Mouse (Mus musculus) kidney, postnatal 0 days (tissue): ENCODE results near the gene Pdgfd. TPM values are rescaled to one million over a fixed set of nuclear protein-coding genes. Genes with fewer than 3 reads are reported as not detected.

Source experiments
- ATAC-seq: fragments of 200-750 bp; cut with Nextera tagmentation; replicated peaks from 2 replicates; pipeline ENCODE4 v1.8.0; 2017; ENCODE audit warnings: low read depth, moderate number of reproducible peaks, moderate TSS enrichment, moderate library complexity; ENCODE audit not compliant: low FRiP score
- DNase-seq: peaks from one replicate; pipeline ENCODE4 v3.0.0-alpha.2; 2016; ENCODE audit warnings: low spot score
- H3K27ac ChIP-seq: fragments of 300-500 bp; sonication (generic); 2 replicates; pipeline ENCODE4 v1.5.1; 2014; ENCODE audit warnings: mild to moderate bottlenecking
- H3K27me3 ChIP-seq: fragments of 300-500 bp; sonication (generic); 2 replicates; pipeline ENCODE4 v1.6.1; 2014; ENCODE audit warnings: low read length, mixed read lengths; ENCODE audit not compliant: insufficient read depth
- H3K36me3 ChIP-seq: fragments of 300-500 bp; sonication (generic); 2 replicates; pipeline ENCODE4 v1.6.1; 2014; ENCODE audit warnings: low read length, mixed read lengths; ENCODE audit not compliant: insufficient read depth
- H3K4me1 ChIP-seq: fragments of 300-500 bp; sonication (generic); replicated peaks from 2 replicates; pipeline ENCODE4 v1.6.1; 2014; ENCODE audit warnings: antibody characterized with exemption, low read length, mixed read lengths; ENCODE audit not compliant: insufficient read depth
- H3K4me2 ChIP-seq: fragments of 300-500 bp; sonication (generic); 2 replicates; pipeline ENCODE4 v1.6.1; 2014; ENCODE audit warnings: mild to moderate bottlenecking, low read length, moderate library complexity, mixed read lengths
- H3K4me3 ChIP-seq: fragments of 300-500 bp; sonication (generic); replicated peaks from 2 replicates; pipeline ENCODE4 v1.5.1; 2014; ENCODE audit warnings: low read depth, low read length
- H3K9ac ChIP-seq: fragments of 300-500 bp; sonication (generic); 2 replicates; pipeline ENCODE4 v1.6.1; 2014; ENCODE audit warnings: low read depth, low read length
- H3K9me3 ChIP-seq: fragments of 300-500 bp; sonication (generic); replicated peaks from 2 replicates; pipeline ENCODE4 v1.6.1; 2016; ENCODE audit warnings: low read length, inconsistent platforms, mixed read lengths
- CTCF ChIP-seq: IDR thresholded peaks from 2 replicates; pipeline ENCODE4 v1.5.1; 2016; ENCODE audit warnings: antibody characterized with exemption, low read depth, mild to moderate bottlenecking, moderate library complexity
- WGBS: fragments of 180-500 bp; shearing (Covaris S2); extraction: QIAGEN DNeasy Blood & Tissue Kit; methylation state at CpG from one replicate; pipeline ENCODE4 v1.1.7; 2014; 5-methylcytosine and 5-hydroxymethylcytosine counted together
- polyA plus RNA-seq: library from polyadenylated mRNA; unstranded; fragments of >200 nt; fragmentation: Nextera tagmentation; extraction: Ambion mirVana; gene quantifications from 2 replicates; pipeline ENCODE4 v1.2.1, GENCODE M21; 2015

The Pdgfd gene
- polyA plus RNA-seq, 1 experiment from 2014 or later: 21.5 TPM

- no peak for ATAC-seq
- Histone ChIP-seq H3K36me3 (no peaks in the 10 kb centered on the region), H3K9me3 (no peaks in the 10 kb centered on the region), H3K9ac (no peak overlapping the region), H3K4me3 (no peak overlapping the region), H3K4me1 (no peaks in the 10 kb centered on the region), H3K27ac (no peak overlapping the region), H3K4me2 (no peak overlapping the region), H3K27me3 (no peaks in the 10 kb centered on the region)
- DNase-seq: no peak
- TF ChIP-seq CTCF: no peak
Measured at GRCm38 (mm10) chr9:6257072-6257471, 88.7 kb downstream of the Pdgfd start.

- no peak for DNase-seq
- no peaks in the 10 kb centered on the region for H3K27me3 ChIP-seq
- no peak overlapping the region for H3K27ac ChIP-seq
- WGBS: 80% methylated on average over 2 of the region's 2 CpGs
- H3K4me2 ChIP-seq: no peak overlapping the region
- no peak overlapping the region for H3K9ac ChIP-seq
- H3K36me3 ChIP-seq: no peaks in the 10 kb centered on the region
- H3K4me3 ChIP-seq: no peak overlapping the region
- H3K4me1 ChIP-seq: no peaks in the 10 kb centered on the region
- no peak for ATAC-seq
- no peak for TF ChIP-seq CTCF
- no peaks in the 10 kb centered on the region for H3K9me3 ChIP-seq
Measured at GRCm38 (mm10) chr9:6264820-6265219, 96.4 kb downstream of the Pdgfd start.

GRCm38 (mm10) chr9:6269796-6270280, 101.5 kb downstream of the Pdgfd start, which contains the start of gene Ddi1:
TSS of gene Ddi1 (minus strand) at chr9:6269846.
- Histone ChIP-seq H3K4me3 (no peak within 1 kb of the TSS), H3K36me3 (no peaks in the 10 kb centered on the region), H3K4me2 (no peak within 1 kb of the TSS), H3K9ac (no peak within 1 kb of the TSS), H3K27me3 (no peaks in the 10 kb centered on the region), H3K4me1 (no peaks in the 10 kb centered on the region), H3K9me3 (no peaks in the 10 kb centered on the region), H3K27ac (no peak within 1 kb of the TSS)
- ATAC-seq: no peak
- TF ChIP-seq CTCF: no peak
- peak; percentile 54 for DNase-seq
- WGBS: 86% methylated on average over 1 of the region's 1 CpGs

GRCm38 (mm10) chr9:6276395-6276794, 108.0 kb downstream of the Pdgfd start:
- Histone ChIP-seq H3K9ac (no peak overlapping the region), H3K4me3 (no peak overlapping the region), H3K9me3 (no peaks in the 10 kb centered on the region), H3K36me3 (no peaks in the 10 kb centered on the region), H3K27ac (no peak overlapping the region), H3K4me2 (no peak overlapping the region), H3K4me1 (no peaks in the 10 kb centered on the region), H3K27me3 (no peaks in the 10 kb centered on the region)
- DNase-seq (no peak), ATAC-seq (no peak)
- whole genome bisulfite sequencing: 58% methylated on average over 1 of the region's 1 CpGs
- no peak for TF ChIP-seq CTCF

GRCm38 (mm10) chr9:6277526-6277925, 109.1 kb downstream of the Pdgfd start:
- Histone ChIP-seq H3K27me3 (no peaks in the 10 kb centered on the region), H3K4me2 (no peak overlapping the region), H3K4me3 (no peak overlapping the region), H3K36me3 (no peaks in the 10 kb centered on the region), H3K9me3 (no peaks in the 10 kb centered on the region), H3K4me1 (no peaks in the 10 kb centered on the region), H3K27ac (no peak overlapping the region), H3K9ac (no peak overlapping the region)
- DNase-seq (peak; percentile 60), ATAC-seq (no peak)
- no peak for TF ChIP-seq CTCF

GRCm38 (mm10) chr9:6286770-6287169, 118.4 kb downstream of the Pdgfd start:
- no peaks in the 10 kb centered on the region for H3K9me3 ChIP-seq
- ATAC-seq (peak; percentile 83; the same call in 1 of the 2 replicates), DNase-seq (peak; percentile 74)
- H3K27me3 ChIP-seq: no peaks in the 10 kb centered on the region
- no peak overlapping the region for H3K4me2 ChIP-seq
- H3K4me1 ChIP-seq: no peaks in the 10 kb centered on the region
- H3K9ac ChIP-seq: no peak overlapping the region
- 38% methylated on average over 1 of the region's 1 CpGs for WGBS
- no peak overlapping the region for H3K4me3 ChIP-seq
- TF ChIP-seq CTCF: no peak
- no peaks in the 10 kb centered on the region for H3K36me3 ChIP-seq
- no peak overlapping the region for H3K27ac ChIP-seq

- DNase-seq: peak; percentile 15
- Histone ChIP-seq H3K4me3 (no peak overlapping the region), H3K9me3 (no peaks in the 10 kb centered on the region), H3K4me2 (no peak overlapping the region), H3K9ac (no peak overlapping the region), H3K27me3 (no peaks in the 10 kb centered on the region), H3K27ac (no peak overlapping the region), H3K4me1 (no peaks in the 10 kb centered on the region), H3K36me3 (no peaks in the 10 kb centered on the region)
- no peak for TF ChIP-seq CTCF
- no peak for ATAC-seq
- 31% methylated on average over 2 of the region's 2 CpGs for WGBS
Measured at GRCm38 (mm10) chr9:6289211-6289696, 120.9 kb downstream of the Pdgfd start.
